Mouse (Mus musculus) mammary gland, adult 2 months (tissue): Measurements from ENCODE around the gene Slc2a1. TPM values are rescaled to one million over a fixed set of nuclear protein-coding genes. Genes with fewer than 3 reads are reported as not detected.

Source experiments
- polyA plus RNA-seq: library from polyadenylated mRNA; depleted of rRNA; stranded (reverse); fragments of >200 nt; gene quantifications from 2 replicates; pipeline ENCODE4 v1.2.3, GENCODE M21; 2012; ENCODE audit warnings: low replicate concordance; rRNA removed

Slc2a1 gene
- polyA plus RNA-seq = 41.3 and 50.4 TPM in 2 replicates

GRCm38 (mm10) chr4:119108495-119109408, at the start of gene Slc2a1:
Gene Slc2a1 (plus strand): TSS chr4:119108711.

GRCm38 (mm10) chr4:119173851-119174453, 65.4 kb downstream of the Slc2a1 start, which contains the start of gene Zfp691:
Gene Zfp691 (minus strand): TSS chr4:119174195.

Other genes starting within 250 kb of the Slc2a1 start
- not detected in 2 replicates for gene Olfr1331, start 244.1 kb upstream of the Slc2a1 start, polyA plus RNA-seq
- gene Olfr1330, start 220.1 kb upstream of the Slc2a1 start, polyA plus RNA-seq = not detected in 2 replicates
- not detected in 2 replicates for gene Olfr1329, start 191.2 kb upstream of the Slc2a1 start, polyA plus RNA-seq
- not detected in 2 replicates for gene Olfr1328, start 170.1 kb upstream of the Slc2a1 start, polyA plus RNA-seq
- 0.10 and 0.20 TPM in 2 replicates for gene Lao1, start 147.1 kb upstream of the Slc2a1 start, polyA plus RNA-seq
- 14.3 and 15.1 TPM in 2 replicates for gene Zfp691, start 65.5 kb downstream of the Slc2a1 start, polyA plus RNA-seq
- 0.26 and 0.33 TPM in 2 replicates for gene Ermap, start 81.3 kb downstream of the Slc2a1 start, polyA plus RNA-seq
- gene Svbp, start 86.6 kb downstream of the Slc2a1 start, polyA plus RNA-seq = 25.0 and 35.5 TPM in 2 replicates
- 0.10 and 0.95 TPM in 2 replicates for gene Tmem269, start 109.5 kb downstream of the Slc2a1 start, polyA plus RNA-seq
- 4.2 and 6.1 TPM in 2 replicates for gene AU022252, start 124.0 kb downstream of the Slc2a1 start, polyA plus RNA-seq
- gene P3h1, start 124.2 kb downstream of the Slc2a1 start, polyA plus RNA-seq = 26.3 and 29.0 TPM in 2 replicates
- gene Cldn19, start 146.7 kb downstream of the Slc2a1 start, polyA plus RNA-seq = 7.5 and 11.0 TPM in 2 replicates
- gene Ybx1, start 185.9 kb downstream of the Slc2a1 start, polyA plus RNA-seq = 122 and 131 TPM in 2 replicates
- 4.8 and 8.4 TPM in 2 replicates for gene Ppih, start 211.8 kb downstream of the Slc2a1 start, polyA plus RNA-seq